ENCODE assay signal across 24 mouse cellular contexts in the genomic region with DNA sequence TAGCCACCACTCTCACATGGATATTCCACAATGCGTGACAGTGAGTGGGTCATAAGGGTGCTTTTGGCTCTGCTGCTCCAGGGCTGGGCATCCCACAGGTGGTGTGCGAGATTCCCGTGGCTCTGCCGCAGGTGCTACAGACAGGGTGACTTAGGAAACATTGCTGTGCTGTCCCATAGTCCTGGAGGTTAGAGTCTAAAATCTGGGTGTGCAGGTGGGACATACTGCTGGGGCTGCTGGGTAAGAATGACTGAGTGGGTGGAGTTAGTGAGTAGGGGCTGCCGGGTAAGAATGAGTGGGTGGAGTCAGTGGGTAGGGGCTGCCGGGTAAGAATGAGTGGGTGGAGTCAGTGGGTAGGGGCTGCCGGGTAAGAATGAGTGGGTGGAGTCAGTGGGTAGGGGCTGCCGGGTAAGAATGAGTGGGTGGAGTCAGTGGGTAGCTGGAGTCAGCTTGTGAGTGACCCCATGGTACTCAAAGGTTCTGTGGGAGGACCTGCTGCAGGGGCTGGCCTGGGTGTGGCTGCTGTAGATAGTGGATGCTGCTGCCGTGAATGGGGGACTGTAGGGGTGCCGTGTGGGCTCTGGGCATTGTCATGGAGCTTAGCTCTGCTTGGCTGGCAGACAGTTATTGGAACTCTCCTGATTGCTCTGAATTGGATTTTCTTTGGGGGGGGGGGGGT. TPM values are rescaled to one million over a fixed set of nuclear protein-coding genes. Genes with fewer than 3 reads are reported as not detected.
DNase-seq lines count a peak whose midpoint lies in the region; ATAC-seq and TF ChIP-seq lines count a peak whose summit lies in the region.
"Had no signal": no experiment of that assay in that cellular context is flagged by ENCODE, and none has a peak within 500 bp of the region (broad histone marks: within the 10 kb centered on the region; RNA-seq: fewer than 3 reads in every experiment).

No protein-coding gene starts in this region.

- no peak overlapping the region for H3K9ac ChIP-seq in kidney, postnatal 0 days (ENCODE audit: low read depth, low read length)
- no peak overlapping the region for H3K9ac ChIP-seq in midbrain, embryonic 15.5 days
- H3K9ac ChIP-seq: forebrain, postnatal 0 days; hindbrain, embryonic 13.5 days; limb, embryonic 13.5 days; lung, embryonic 14.5 days; midbrain, embryonic 13.5 days had no signal

- H3K36me3 ChIP-seq in kidney, postnatal 0 days (ENCODE audit: insufficient read depth, low read length), result no peaks in the 10 kb centered on the region
- no peaks in the 10 kb centered on the region for H3K36me3 ChIP-seq in E14TG2a.4 (ENCODE audit: insufficient read depth, low read length)
- H3K36me3 ChIP-seq in midbrain, embryonic 15.5 days (replicated peaks), result no peaks in the 10 kb centered on the region
- H3K36me3 ChIP-seq: G1E; hindbrain, embryonic 13.5 days; limb, embryonic 13.5 days; midbrain, embryonic 13.5 days had no signal

- TF ChIP-seq CTCF in kidney, postnatal 0 days (IDR thresholded peaks at IDR 0.05; ENCODE audit: low read depth), result no peak
- TF ChIP-seq CTCF in E14TG2a.4 (conservative IDR thresholded peaks at IDR 0.05; ENCODE audit: low read length), result no peak

- 44% methylated on average over 10 of the region's 10 CpGs for WGBS in kidney, postnatal 0 days
- WGBS in midbrain, embryonic 15.5 days, result 40% methylated on average over 10 of the region's 10 CpGs

- no peak for DNase-seq in kidney, postnatal 0 days (ENCODE audit: low spot score)
- no peak for DNase-seq in kidney, postnatal 4 days
- DNase-seq in layer of hippocampus, postnatal 36 days, result no peak
- DNase-seq: adrenal gland, adult 8-10 months; cerebellum, adult 11-12 months; cerebellum, postnatal 36 days; forebrain, postnatal 0 days; kidney, adult 18-20 months; kidney, postnatal 14 days; lung, embryonic 14.5 days; right cerebral cortex, adult 18-20 months; thymus, postnatal 36 days had no signal

- no peak overlapping the region for H3K4me2 ChIP-seq in kidney, postnatal 0 days (ENCODE audit: low read length)
- H3K4me2 ChIP-seq in midbrain, embryonic 15.5 days, result no peak overlapping the region
- H3K4me2 ChIP-seq: hindbrain, embryonic 13.5 days; limb, embryonic 13.5 days; lung, embryonic 14.5 days; midbrain, embryonic 13.5 days had no signal

- H3K27ac ChIP-seq in kidney, postnatal 0 days, result peak overlapping the region; percentile 36; the same call in 1 of the 2 replicates
- H3K27ac ChIP-seq in midbrain, embryonic 15.5 days, result no peak overlapping the region
- H3K27ac ChIP-seq: hindbrain, embryonic 13.5 days; limb, embryonic 13.5 days; macrophage; midbrain, embryonic 13.5 days had no signal

- 0 out of 2 replicates have a peak, but pooled peaks cover 6% of the 10 kb centered on the region for H3K4me1 ChIP-seq in kidney, postnatal 0 days (replicated peaks; ENCODE audit: insufficient read depth, low read length)
- H3K4me1 ChIP-seq in E14TG2a.4 (replicated peaks; ENCODE audit: low read depth, low read length), result peaks cover 82% of the 10 kb centered on the region
- no peaks in the 10 kb centered on the region for H3K4me1 ChIP-seq in midbrain, embryonic 15.5 days
- H3K4me1 ChIP-seq: hindbrain, embryonic 13.5 days; limb, embryonic 13.5 days; midbrain, embryonic 13.5 days had no signal

- no peak overlapping the region for H3K4me3 ChIP-seq in kidney, postnatal 0 days (replicated peaks; ENCODE audit: low read depth, low read length)
- peak overlapping the region; percentile 74 for H3K4me3 ChIP-seq in E14TG2a.4 (replicated peaks; ENCODE audit: low read length)
- no peak overlapping the region for H3K4me3 ChIP-seq in midbrain, embryonic 15.5 days
- H3K4me3 ChIP-seq: erythroblast, embryonic 14.5 days; hindbrain, embryonic 13.5 days; limb, embryonic 13.5 days; midbrain, embryonic 13.5 days; myocyte had no signal

- H3K9me3 ChIP-seq in kidney, postnatal 0 days (replicated peaks; ENCODE audit: low read length), result no peaks in the 10 kb centered on the region
- H3K9me3 ChIP-seq in E14TG2a.4 (ENCODE audit: low read length), result no peaks in the 10 kb centered on the region
- H3K9me3 ChIP-seq in midbrain, embryonic 15.5 days, result no peaks in the 10 kb centered on the region
- H3K9me3 ChIP-seq: G1E; hindbrain, embryonic 13.5 days; limb, embryonic 13.5 days; midbrain, embryonic 13.5 days had no signal

- H3K27me3 ChIP-seq in kidney, postnatal 0 days (ENCODE audit: insufficient read depth, low read length), result no peaks in the 10 kb centered on the region
- no peaks in the 10 kb centered on the region for H3K27me3 ChIP-seq in E14TG2a.4 (ENCODE audit: insufficient read depth, low read length)
- no peaks in the 10 kb centered on the region for H3K27me3 ChIP-seq in midbrain, embryonic 15.5 days (replicated peaks)
- H3K27me3 ChIP-seq: hindbrain, embryonic 13.5 days; limb, embryonic 13.5 days; midbrain, embryonic 13.5 days had no signal

- 0 out of 2 replicates have a peak, but pooled peaks have one; percentile 40 for ATAC-seq in kidney, postnatal 0 days (replicated peaks; ENCODE audit: low FRiP score, low read depth)
- peak; percentile 70 for ATAC-seq in granulocyte monocyte progenitor cell, adult 5-6 weeks (replicated peaks; ENCODE audit: poor library complexity, severe bottlenecking)
- peak; percentile 69 for ATAC-seq in megakaryocyte progenitor cell, adult 5-6 weeks (replicated peaks; ENCODE audit: poor library complexity)
- ATAC-seq in midbrain, embryonic 15.5 days (replicated peaks), result no peak
- no peak for ATAC-seq in activated CD4-positive, CD25-positive, alpha-beta regulatory T cell, adult 4 months
- ATAC-seq: forebrain, postnatal 0 days; midbrain, embryonic 13.5 days had no signal

RNA-seq across cellular contexts. Expression of gene Ablim2, which starts 32.8 kb away (rescaled TPM):
- polyA plus RNA-seq in kidney, postnatal 0 days (2015; fragmentation: Nextera tagmentation; extraction: Ambion mirVana), result 3.2 and 3.9 TPM in 2 replicates
- 1.6 TPM in 1 of 2 replicates, not detected in the other for total RNA-seq in granulocyte monocyte progenitor cell, adult 5-6 weeks (2014; fragmentation: Nextera tagmentation)
- 0.22 TPM in 1 of 2 replicates, not detected in the other for total RNA-seq in granulocyte monocyte progenitor cell, adult 5-6 weeks (2017)
- 0.59 TPM in 1 of 2 replicates, not detected in the other for total RNA-seq in megakaryocyte progenitor cell, adult 5-6 weeks (2015)
- 0.14 TPM in 1 of 2 replicates, not detected in the other for total RNA-seq in megakaryocyte progenitor cell, adult 5-6 weeks (2017)
- total RNA-seq in layer of hippocampus, postnatal 36 days (2021), result 100 to 1,000 TPM; 128 to 145 TPM
- 21.3 and 25.7 TPM in 2 replicates for polyA plus RNA-seq in midbrain, embryonic 15.5 days (2015; fragmentation: Nextera tagmentation; extraction: Ambion mirVana)
- 1 to 10 TPM; 1.5 to 1.9 TPM for polyA plus RNA-seq in activated CD4-positive, CD25-positive, alpha-beta regulatory T cell, adult 4 months (2017; shearing (Covaris generic))
- polyA plus RNA-seq: erythroblast, embryonic 14.5 days; G1E had no signal

RNA-seq across cellular contexts. Expression of gene Sh3tc1, which starts 50.7 kb away (rescaled TPM):
- polyA plus RNA-seq in kidney, postnatal 0 days (2015; fragmentation: Nextera tagmentation; extraction: Ambion mirVana), result 19.0 and 21.4 TPM in 2 replicates
- 3.9 and 26.5 TPM in 2 replicates for total RNA-seq in granulocyte monocyte progenitor cell, adult 5-6 weeks (2014; fragmentation: Nextera tagmentation)
- total RNA-seq in granulocyte monocyte progenitor cell, adult 5-6 weeks (2017), result 3.9 and 5.1 TPM in 2 replicates
- total RNA-seq in megakaryocyte progenitor cell, adult 5-6 weeks (2015), result 2.7 and 4.1 TPM in 2 replicates
- total RNA-seq in megakaryocyte progenitor cell, adult 5-6 weeks (2017), result 2.9 and 5.5 TPM in 2 replicates
- total RNA-seq in layer of hippocampus, postnatal 36 days (2021), result 1 to 10 TPM; 1.6 to 2.7 TPM
- polyA plus RNA-seq in midbrain, embryonic 15.5 days (2015; fragmentation: Nextera tagmentation; extraction: Ambion mirVana), result 2.5 and 3.5 TPM in 2 replicates
- 1 to 10 TPM; 2.1 to 2.5 TPM for polyA plus RNA-seq in activated CD4-positive, CD25-positive, alpha-beta regulatory T cell, adult 4 months (2017; shearing (Covaris generic))

Comparison
In these comparisons a context has a peak if more than half of its experiments do, and no peak if none do; other contexts are left out.
1. ATAC-seq: peak in kidney, postnatal 0 days (single experiment), granulocyte monocyte progenitor cell, adult 5-6 weeks (single experiment) and megakaryocyte progenitor cell, adult 5-6 weeks (single experiment); none in midbrain, embryonic 15.5 days (single experiment) and activated CD4-positive, CD25-positive, alpha-beta regulatory T cell, adult 4 months (single experiment).
2. RNA of gene Ablim2, which starts 32.8 kb away (total RNA-seq): 128 to 145 TPM in layer of hippocampus, postnatal 36 days; 0.22 to 1.6 TPM in granulocyte monocyte progenitor cell, adult 5-6 weeks and 0.14 to 0.59 TPM in megakaryocyte progenitor cell, adult 5-6 weeks; every median in the first group is over 10 times any median in the second.